ENCODE assay signal across 13 mouse cellular contexts in the genomic region with DNA sequence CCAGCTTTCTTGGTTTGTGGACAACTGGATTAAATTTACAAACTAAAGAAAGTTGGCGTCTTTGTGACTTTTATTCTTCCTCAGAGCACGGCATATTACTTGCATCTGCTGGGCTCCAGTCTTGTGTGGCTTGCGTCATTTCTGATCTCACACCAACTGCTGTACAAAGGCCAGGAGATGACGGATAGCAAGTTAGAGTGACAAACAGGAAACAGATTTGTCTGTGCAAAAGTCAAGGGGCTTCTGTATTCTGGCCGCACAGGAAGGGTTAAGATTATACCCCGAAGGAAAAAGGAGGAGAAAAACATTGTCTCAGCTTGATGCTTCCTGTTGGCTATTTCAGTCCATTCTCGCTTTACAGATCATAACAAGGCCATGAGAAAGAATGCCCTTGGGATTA.
DNase-seq lines count a peak whose midpoint lies in the region; ATAC-seq and TF ChIP-seq lines count a peak whose summit lies in the region.
"Had no signal": no experiment of that assay in that cellular context is flagged by ENCODE, and none has a peak within 500 bp of the region (broad histone marks: within the 10 kb centered on the region; RNA-seq: fewer than 3 reads in every experiment).

No protein-coding gene starts in this region.

- H3K9me3 ChIP-seq in lung, embryonic 16.5 days (ENCODE audit: control insufficient read depth, low read length), result peaks cover 2% of the 10 kb centered on the region
- 0 out of 2 replicates have a peak, but pooled peaks cover 2% of the 10 kb centered on the region for H3K9me3 ChIP-seq in heart, embryonic 16.5 days (replicated peaks; ENCODE audit: control insufficient read depth, low read length)
- H3K9me3 ChIP-seq in megakaryocyte, embryonic 14.5 days, result no peaks in the 10 kb centered on the region
- H3K9me3 ChIP-seq in hindbrain, embryonic 14.5 days (ENCODE audit: control insufficient read depth, low read length), result no peaks in the 10 kb centered on the region
- H3K9me3 ChIP-seq: forebrain, embryonic 13.5 days; limb, embryonic 10.5 days; midbrain, embryonic 15.5 days had no signal

- no peaks in the 10 kb centered on the region for H3K27me3 ChIP-seq in lung, embryonic 16.5 days (ENCODE audit: control insufficient read depth, insufficient read depth, low read depth, low read length)
- H3K27me3 ChIP-seq in heart, embryonic 16.5 days (ENCODE audit: control insufficient read depth, insufficient read depth, low read length), result no peaks in the 10 kb centered on the region
- H3K27me3 ChIP-seq in megakaryocyte, embryonic 14.5 days (replicated peaks), result no peaks in the 10 kb centered on the region
- no peaks in the 10 kb centered on the region for H3K27me3 ChIP-seq in hindbrain, embryonic 14.5 days (ENCODE audit: control insufficient read depth, insufficient read depth, low read length)
- H3K27me3 ChIP-seq: forebrain, embryonic 13.5 days; midbrain, embryonic 15.5 days had no signal

- H3K36me3 ChIP-seq in lung, embryonic 16.5 days (ENCODE audit: control insufficient read depth, insufficient read depth, low read length), result no peaks in the 10 kb centered on the region
- no peaks in the 10 kb centered on the region for H3K36me3 ChIP-seq in heart, embryonic 16.5 days (ENCODE audit: control insufficient read depth, insufficient read depth)
- H3K36me3 ChIP-seq in megakaryocyte, embryonic 14.5 days (replicated peaks; ENCODE audit: low read length), result no peaks in the 10 kb centered on the region
- H3K36me3 ChIP-seq in hindbrain, embryonic 14.5 days (replicated peaks; ENCODE audit: control insufficient read depth, insufficient read depth), result no peaks in the 10 kb centered on the region
- H3K36me3 ChIP-seq: limb, embryonic 10.5 days; midbrain, embryonic 15.5 days had no signal

- 51% methylated on average over 7 of the region's 7 CpGs for WGBS in lung, embryonic 16.5 days
- WGBS in lung, adult 2 months, result 22% methylated on average over 7 of the region's 7 CpGs
- 48% methylated on average over 7 of the region's 7 CpGs for WGBS in heart, embryonic 16.5 days
- 77% methylated on average over 7 of the region's 7 CpGs for WGBS in hindbrain, embryonic 14.5 days

- peak; percentile 66 for ATAC-seq in lung, embryonic 16.5 days (ENCODE audit: low read depth)
- peak; percentile 65 for ATAC-seq in heart, embryonic 16.5 days (replicated peaks; ENCODE audit: extremely low read depth, insufficient read depth, low FRiP score)
- no peak for ATAC-seq in hindbrain, embryonic 14.5 days (ENCODE audit: low FRiP score)
- ATAC-seq: forebrain, embryonic 13.5 days; midbrain, embryonic 15.5 days had no signal

- H3K4me1 ChIP-seq in lung, embryonic 16.5 days (replicated peaks; ENCODE audit: control insufficient read depth, insufficient read depth, low read length), result no peaks in the 10 kb centered on the region
- H3K4me1 ChIP-seq in lung, adult 2 months (ENCODE audit: control insufficient read depth, insufficient read depth, low read length), result no peaks in the 10 kb centered on the region
- no peaks in the 10 kb centered on the region for H3K4me1 ChIP-seq in heart, embryonic 16.5 days (ENCODE audit: control insufficient read depth, insufficient read depth, low read length)
- H3K4me1 ChIP-seq in megakaryocyte, embryonic 14.5 days, result peaks cover 68% of the 10 kb centered on the region
- H3K4me1 ChIP-seq in hindbrain, embryonic 14.5 days (replicated peaks; ENCODE audit: control insufficient read depth, insufficient read depth, low read length), result no peaks in the 10 kb centered on the region
- H3K4me1 ChIP-seq: forebrain, embryonic 13.5 days; limb, embryonic 10.5 days; midbrain, embryonic 15.5 days had no signal

- H3K27ac ChIP-seq in lung, embryonic 16.5 days (ENCODE audit: low read length), result 0 out of 2 replicates have a peak overlapping the region, but pooled peaks have one; percentile 12
- peak overlapping the region; percentile 61 for H3K27ac ChIP-seq in heart, embryonic 16.5 days (ENCODE audit: low read length)
- H3K27ac ChIP-seq in hindbrain, embryonic 14.5 days, result no peak overlapping the region
- H3K27ac ChIP-seq: forebrain, embryonic 13.5 days; limb, embryonic 10.5 days; midbrain, embryonic 15.5 days had no signal

- no peak overlapping the region for H3K4me2 ChIP-seq in lung, embryonic 16.5 days (ENCODE audit: low read depth, low read length)
- H3K4me2 ChIP-seq in heart, embryonic 16.5 days (ENCODE audit: low read depth, low read length), result no peak overlapping the region
- H3K4me2 ChIP-seq in hindbrain, embryonic 14.5 days (replicated peaks), result no peak overlapping the region
- H3K4me2 ChIP-seq: forebrain, embryonic 13.5 days; midbrain, embryonic 15.5 days had no signal

- no peak for TF ChIP-seq POLR2A in lung, adult 2 months (IDR thresholded peaks at IDR 0.05; ENCODE audit: borderline replicate concordance, extremely low read depth, low read depth, low read length)

- DNase-seq in lung, adult 2 months, result no peak
- DNase-seq in embryo, embryonic 10.5 days (ENCODE audit: low spot score), result peak; percentile 27
- no peak for DNase-seq in Muller cell, postnatal 12 days (ENCODE audit: inconsistent ontology term)
- DNase-seq in hindbrain, embryonic 14.5 days (ENCODE audit: low spot score), result no peak
- no peak for DNase-seq in ovary, postnatal 36 days (ENCODE audit: low spot score)
- DNase-seq: cerebellum, postnatal 10 days; kidney, postnatal 4 days had no signal

- H3K9ac ChIP-seq in lung, embryonic 16.5 days (ENCODE audit: low read length), result no peak overlapping the region
- H3K9ac ChIP-seq in heart, embryonic 16.5 days (ENCODE audit: low read length), result no peak overlapping the region
- H3K9ac ChIP-seq in hindbrain, embryonic 14.5 days, result no peak overlapping the region
- H3K9ac ChIP-seq: forebrain, embryonic 13.5 days; midbrain, embryonic 15.5 days had no signal

- no peak overlapping the region for H3K4me3 ChIP-seq in lung, embryonic 16.5 days (ENCODE audit: low read length)
- H3K4me3 ChIP-seq in lung, adult 2 months (replicated peaks; ENCODE audit: extremely low read depth, low read depth, low read length), result no peak overlapping the region
- H3K4me3 ChIP-seq in heart, embryonic 16.5 days (ENCODE audit: low read length), result no peak overlapping the region
- H3K4me3 ChIP-seq in megakaryocyte, embryonic 14.5 days (replicated peaks), result peak overlapping the region; percentile 16
- H3K4me3 ChIP-seq in hindbrain, embryonic 14.5 days (replicated peaks; ENCODE audit: low read length), result no peak overlapping the region
- H3K4me3 ChIP-seq: forebrain, embryonic 13.5 days; limb, embryonic 10.5 days; midbrain, embryonic 15.5 days had no signal

- TF ChIP-seq CTCF in lung, adult 2 months (IDR thresholded peaks at IDR 0.05; ENCODE audit: insufficient read depth, low read length), result no peak
